Mouse (Mus musculus) kidney, postnatal 10 days (tissue): ENCODE data around the gene Alms1.
"Not testable (repeated sequence)": the region's sequence is repeated elsewhere in the genome, so short reads cannot be mapped to it uniquely, and the experiment has no call there.

Experiments used
- DNase-seq: peaks from one replicate; pipeline ENCODE4 v3.0.0; 2021; ENCODE audit warnings: mixed read lengths

Gene Alms1

DNA sequence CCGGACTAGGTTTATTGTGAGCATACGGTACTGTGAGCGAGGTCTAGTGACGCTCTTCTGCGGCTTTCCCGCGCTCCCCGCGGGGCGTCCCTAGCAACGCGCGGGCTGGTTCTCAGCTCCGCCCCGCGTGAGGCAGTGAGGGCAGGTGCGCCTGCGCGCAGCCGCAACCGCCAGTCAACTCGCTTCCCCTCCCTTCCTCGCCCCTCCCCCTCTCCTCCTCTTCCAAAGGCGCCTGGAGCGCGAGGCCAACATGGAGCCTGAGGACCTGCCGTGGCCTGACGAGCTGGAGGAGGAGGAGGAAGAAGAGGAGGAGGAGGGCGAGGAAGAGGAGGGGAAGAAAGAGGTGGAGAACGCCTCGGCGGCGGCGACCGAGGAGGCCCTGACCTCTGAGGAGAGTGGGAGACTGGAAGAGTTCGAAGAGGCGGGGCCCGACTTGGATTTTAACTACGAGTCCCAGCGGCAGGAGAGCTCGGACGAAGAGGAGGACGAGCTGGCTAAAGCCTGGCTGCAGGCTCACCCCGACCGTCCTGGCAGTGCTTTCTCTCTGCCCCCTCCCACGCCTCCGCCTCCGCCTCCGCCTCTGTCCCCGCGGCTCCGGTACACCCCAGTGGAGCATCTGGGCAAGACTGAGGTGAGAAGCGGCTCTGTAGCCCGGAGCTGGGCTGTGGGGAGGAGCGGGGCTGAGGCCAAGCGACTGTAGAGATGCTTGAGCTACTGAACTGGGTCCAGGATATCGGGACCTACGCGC is at the start of gene Alms1:
TSS of gene Alms1 (plus strand) at position 136 of the 748 bp plus-strand sequence.
- DNase-seq, result peak; percentile 98

DNA sequence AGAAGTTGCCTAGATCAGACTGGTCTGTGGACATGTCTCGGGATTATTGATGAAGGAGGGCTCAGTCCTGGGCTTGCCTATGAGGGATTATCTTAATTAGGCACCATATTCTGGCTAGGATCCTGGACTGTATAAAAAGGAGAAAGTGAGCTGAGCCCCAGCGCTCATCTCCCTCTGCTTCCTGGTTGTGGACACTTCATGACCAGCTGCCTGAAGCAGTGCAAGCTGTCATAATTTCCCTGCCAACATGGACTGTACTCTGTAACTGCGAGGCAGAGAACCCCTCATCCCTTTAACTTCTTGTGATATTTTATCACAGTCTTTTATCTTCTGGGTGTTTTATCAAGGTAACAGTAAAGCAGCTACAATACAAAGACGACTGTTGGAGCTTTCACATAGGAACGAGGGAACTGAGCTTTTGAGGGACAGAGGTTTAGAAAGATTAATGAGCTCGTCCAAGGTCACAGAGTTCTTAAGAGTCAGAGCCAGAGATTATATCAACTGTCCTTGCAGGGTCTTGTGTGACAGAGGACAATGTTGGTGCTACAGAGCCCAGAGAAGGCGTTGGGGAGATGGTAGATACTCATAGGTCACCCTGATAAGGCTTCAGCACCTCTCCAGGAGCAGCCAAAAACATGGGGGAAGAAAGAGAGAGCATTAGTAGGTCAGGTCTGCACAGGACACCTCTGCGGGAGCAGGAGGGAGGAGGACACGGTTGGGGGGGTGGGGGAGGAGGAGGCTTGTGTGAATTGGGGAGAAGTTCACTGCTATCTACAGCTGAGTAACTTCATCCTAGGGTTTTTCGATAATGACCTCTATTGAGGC is 43.8 kb upstream of the Alms1 start:
- DNase-seq, result no peak

DNA sequence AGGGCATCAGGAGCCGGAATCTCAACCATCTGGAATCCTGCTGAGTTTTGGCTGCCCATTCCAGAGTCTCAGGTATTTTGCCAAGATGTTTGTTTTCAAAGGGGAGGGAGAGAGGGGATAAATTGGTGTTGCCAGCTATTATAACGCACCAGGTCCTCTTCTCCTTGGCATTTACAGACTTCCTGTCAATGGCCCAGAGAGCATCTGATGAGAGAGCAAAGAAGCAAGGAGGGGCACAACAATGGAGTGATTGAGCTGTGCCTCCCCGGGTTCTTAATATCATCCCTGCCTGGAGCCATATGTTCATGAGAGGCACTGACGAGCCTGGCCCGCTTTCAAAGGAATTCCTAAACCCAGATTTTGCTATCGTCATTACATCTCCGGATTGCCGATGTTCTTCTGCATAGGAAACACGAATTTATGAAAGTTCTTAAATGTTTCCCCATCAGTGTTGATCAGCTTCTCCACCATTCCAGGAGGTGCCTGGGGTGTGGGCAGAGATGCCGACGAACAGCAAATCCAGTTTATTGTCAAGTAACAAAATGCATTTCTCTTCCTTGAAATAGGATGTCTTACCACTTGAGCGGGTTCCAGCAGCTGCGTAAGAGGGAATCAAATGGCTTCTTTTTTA is 43.0 kb upstream of the Alms1 start:
- no peak for DNase-seq

DNA sequence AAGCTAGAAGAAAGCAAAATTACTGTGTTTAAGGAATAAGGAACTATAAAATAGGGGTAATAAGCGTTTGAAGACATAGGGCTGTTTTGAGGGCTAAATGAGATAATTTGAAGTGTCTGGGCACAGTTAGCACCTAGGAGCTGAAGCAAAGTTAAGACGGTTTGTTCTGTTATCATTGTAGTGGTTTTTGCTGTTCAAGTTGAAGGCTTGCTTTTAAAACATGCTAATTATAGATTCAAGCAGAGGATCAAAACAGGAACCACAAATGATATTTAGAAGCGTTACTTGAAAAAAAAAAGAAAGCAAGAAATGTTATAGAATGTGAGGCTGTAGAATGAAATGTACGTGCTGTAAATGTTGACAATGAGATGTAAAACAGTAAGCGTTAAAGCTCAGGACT is 39.7 kb upstream of the Alms1 start:
- DNase-seq, result no peak

DNA sequence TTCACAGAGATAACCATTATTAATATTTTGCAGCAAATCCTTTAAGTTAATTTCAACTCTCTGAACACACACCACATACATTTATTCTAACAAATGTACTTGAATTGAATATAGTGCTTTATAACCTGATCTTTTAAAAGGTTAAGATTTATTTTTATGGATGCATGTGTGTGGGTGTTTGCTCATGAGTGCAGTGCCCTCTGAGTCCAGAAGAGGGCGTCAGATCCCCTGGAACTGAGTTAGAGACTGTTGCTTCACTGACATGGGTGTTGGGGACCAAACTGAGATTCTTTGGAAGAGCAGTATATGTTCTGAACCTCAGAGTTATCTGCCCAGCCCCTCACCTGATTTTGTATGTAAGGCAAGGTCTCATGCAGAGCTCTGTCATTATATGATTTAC is 25.0 kb upstream of the Alms1 start:
- DNase-seq, result no peak

DNA sequence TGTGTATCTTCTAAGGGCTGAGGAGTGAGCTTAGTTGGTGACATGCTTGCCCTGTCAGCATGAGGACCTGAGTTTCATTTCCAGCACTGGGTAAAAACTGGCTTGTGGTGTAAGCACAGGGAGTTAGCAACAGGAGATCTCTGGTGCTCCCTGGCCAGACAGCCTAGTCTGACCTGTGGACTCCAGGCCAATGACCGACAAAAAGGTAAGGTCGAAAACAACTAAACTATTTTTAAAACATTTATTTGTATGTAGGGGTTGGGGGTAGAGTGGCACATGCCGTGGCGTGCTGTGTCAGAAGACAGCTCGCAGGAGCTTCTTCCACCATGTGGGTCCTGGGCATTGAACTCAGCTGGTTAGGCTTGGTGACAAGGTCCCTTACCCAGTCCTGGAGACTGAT is 14.5 kb upstream of the Alms1 start:
- DNase-seq, result no peak

DNA sequence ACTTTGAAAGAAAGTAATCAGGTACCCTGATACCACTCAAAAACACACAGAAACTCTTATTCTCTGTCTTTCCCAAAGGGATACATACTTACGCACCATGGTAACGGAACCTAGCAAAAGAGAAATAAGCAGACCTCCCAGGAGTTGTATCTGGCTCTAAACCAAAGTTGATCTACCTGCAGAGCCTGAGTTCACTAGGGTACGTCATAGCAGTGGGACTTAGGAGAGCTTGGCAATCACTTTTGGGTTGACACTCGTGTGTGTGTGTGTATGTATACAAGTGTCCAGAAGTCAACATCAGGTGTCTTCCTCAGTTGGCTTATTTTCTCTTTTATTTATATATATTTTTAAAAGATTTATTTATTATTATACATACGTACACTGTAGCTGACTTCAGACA is 5.6 kb upstream of the Alms1 start:
- no peak for DNase-seq

DNA sequence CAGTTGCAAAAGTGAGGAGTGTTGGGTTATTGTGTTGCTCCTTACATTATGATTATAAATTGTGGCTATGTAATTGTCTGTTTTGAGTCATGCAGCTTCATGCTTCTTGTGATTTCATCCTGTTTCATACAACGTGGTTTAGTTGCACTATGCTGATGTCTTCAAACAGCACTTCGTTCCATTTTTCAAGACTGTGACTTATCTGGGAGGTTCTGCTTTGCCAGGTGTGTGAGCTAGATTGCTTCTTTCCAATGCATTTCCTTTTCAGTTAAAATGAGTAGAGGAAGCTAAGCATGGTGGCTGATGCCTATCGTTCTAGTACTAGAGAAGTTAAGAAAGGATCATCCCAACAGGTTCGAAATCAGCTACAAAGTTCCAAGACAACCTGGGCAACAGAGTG is 2.7 kb upstream of the Alms1 start:
- DNase-seq, result no peak

DNA sequence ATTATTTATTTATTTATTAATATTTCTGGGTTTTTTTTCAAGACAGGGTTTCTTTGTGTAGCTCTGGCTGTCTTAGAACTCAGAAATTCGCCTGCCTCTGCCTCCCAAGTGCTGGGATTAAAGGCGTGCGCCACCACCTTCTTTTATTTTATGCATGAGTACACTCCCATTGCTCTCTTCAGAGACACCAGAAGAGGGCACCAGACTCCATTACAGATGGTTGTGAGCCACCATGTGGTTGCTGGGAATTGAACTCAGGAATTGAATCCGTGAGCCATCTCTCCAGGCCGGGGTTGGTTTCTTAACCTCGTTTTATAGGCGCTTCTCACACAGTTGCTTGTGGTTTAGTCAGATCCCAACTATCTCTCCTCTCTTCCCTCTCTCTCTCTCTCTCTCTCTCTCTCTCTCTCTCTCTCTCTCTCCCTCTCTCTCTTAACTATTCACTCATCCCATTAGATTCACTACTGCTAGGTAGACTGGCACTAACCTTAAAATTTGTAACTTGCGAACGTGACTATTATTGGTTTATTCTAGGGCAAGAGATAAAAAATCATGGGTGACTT is 445 bp upstream of the Alms1 start:
- peak; percentile 11 for DNase-seq

DNA sequence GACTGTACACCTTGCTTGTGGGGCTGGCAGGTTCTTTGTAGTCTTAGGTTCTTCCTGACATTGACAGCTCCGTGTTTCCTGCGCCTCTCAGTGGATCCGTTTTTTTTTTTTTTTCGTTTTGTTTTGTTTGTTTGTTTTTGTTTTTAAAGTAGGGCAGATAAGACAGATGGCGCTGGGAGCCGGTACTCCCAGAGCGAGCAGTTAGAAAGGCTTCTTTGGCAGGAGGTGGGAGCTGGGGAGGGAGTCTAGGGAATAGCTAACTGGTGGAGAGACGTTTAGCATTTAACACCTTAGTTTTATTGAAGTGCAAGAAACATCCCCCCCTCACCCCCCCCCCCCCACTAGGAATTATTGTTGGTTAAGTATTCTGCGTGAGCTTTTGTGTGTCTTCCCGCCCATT is 833 bp downstream of the Alms1 start:
- DNase-seq, result no peak

DNA sequence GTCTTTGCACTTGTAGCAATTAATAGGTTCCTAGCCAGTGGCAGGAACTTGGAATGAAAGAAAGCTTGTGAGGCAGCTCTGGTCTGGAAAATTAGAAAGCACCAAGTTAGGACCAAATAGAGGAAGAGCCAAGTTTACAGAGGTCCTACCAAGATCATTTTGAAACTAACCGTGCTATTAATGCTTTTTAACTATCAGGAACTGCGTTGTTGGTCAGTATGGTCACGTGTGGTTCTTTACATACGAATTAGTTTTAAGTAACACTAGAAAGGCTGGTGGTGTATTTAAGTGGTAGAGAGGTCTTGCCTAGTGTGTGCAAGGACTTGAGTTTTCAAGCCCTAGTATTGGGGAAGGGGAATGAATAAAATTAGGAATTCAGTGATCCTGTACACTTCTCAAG is 1.2 kb downstream of the Alms1 start:
- DNase-seq, result no peak

DNA sequence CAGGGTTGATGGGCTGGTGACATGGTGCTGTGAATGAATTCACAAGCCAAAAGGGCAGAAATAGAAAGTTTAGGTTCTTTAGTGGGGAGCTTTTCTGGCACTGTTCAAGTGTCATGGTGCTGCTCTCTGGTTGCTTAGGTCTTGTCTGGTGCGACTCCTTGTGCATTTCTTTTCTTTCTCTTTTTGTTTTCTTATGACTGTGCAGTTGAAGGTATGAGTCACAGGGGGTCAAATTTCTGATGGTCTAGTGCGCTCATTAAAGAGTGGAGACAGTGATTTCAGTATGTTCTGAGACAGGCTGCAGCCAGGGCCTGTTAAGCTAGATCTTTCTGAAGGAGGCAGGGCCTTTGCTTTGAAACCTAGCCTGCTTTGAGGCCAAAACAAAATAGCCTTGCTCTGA is 2.8 kb downstream of the Alms1 start:
- no peak for DNase-seq

DNA sequence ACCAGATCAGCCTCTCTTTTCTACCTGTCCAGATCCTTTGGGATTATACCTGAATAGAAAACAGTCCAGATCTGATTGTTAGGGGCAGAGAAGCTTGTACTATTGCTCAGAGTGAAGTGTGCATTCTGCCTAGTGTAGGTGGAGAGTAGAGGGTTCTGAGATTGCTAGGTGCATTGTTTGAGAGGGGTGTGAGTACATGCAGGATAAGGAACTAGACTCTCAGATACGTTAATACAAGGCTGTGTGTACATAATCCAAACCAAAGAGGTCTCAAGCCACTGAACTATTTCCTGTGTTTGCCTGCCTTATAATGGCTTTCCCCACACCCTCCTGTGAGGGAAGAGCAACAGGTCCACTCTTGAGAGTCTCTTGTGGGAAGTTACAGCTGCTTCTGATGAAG is 12.0 kb downstream of the Alms1 start:
- no peak for DNase-seq

DNA sequence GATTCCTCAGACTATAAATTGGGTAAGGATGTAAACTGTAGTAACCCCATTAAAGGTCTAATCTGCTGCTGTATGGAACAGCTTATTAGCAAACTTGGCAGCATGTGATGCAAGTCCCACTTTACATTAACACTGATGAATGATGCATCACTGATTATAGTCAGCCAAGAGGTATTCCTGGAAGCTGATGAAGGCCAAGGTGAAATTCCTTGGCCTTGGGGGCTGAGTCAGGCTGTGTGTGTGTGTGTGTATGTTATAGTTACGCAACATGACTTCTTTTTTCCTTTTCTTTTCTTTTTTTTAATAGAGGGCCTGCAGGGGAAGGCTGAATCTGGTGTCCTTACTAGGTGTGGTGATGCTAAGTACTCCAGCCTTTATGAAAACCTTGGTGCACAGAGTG is 23.2 kb downstream of the Alms1 start:
- no peak for DNase-seq

DNA sequence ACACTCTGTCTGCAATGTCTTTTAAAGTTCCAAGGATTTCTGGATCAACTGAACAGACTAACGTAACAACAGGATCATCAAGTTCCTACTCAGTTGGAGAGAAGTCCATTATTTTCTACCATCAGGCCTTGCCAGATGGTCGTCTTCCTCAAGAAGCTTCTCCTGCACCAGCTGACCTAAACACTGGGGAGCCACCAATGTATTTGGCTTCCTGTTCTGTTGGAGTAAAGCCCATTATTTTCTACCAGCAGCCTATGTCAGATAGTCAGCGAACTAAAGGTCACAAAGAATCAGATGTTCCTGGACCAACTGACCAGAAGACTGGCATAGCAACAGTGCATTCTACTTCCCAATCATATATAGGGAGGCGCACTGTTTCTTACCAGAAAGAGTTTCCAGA is 33.5 kb downstream of the Alms1 start:
- no peak for DNase-seq

DNA sequence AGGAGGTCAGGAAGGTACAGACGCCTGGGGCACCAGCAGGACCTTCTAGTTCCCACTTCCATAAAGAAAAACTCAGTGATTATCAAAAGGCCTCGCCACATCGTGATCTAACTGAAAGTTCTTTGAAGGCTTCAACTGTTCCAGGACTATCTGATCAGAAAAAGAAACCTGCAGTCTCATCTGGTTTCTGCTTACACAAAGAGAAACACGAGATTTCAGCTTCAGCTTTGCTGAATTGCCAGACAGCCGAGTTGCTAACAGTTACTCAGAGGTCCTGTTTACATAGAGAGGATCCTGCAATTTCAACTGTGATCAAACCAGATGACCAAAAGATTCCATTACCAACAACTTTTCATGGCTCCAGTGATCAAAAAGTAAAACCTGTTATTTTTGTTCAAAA is 34.3 kb downstream of the Alms1 start:
- no peak for DNase-seq

DNA sequence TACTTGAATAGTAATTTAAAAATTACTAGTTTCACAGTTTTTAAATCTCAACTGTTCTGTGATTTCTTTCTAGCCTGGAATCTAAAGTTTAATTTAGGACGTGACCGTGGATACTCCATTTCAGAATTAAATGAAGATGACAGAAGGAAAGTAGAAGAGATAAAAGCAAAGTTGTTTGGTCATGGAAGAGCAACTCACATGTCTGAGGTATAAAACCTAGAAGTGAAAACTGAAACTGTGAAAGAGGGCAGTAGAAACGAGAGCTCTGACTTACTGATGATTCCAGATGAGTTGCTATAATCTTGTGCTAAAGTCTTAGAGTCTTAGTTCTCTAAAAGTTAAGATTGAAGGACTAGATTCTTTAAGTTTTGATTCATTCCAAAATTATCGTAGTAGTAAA is 37.2 kb downstream of the Alms1 start:
- DNase-seq, result no peak

DNA sequence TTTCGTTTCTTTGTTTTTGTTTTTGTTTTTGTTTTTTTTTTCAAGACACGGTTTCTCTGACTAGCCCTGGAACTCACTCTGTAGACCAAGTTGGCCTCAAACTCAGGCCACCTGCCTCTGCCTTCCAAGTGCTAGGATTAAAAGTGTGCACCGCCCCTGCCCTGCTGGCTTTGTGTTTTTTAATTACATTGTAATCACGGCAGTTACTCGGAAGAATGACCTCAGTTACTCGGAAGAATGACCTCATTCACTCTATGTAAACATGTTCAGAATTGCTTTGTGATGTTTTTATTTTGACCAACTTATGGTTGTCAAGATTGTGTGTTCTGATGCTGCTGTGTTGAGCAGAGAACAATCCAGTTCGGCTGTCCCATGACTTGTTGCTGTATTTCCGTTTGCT is 45.8 kb downstream of the Alms1 start:
- no peak for DNase-seq

DNA sequence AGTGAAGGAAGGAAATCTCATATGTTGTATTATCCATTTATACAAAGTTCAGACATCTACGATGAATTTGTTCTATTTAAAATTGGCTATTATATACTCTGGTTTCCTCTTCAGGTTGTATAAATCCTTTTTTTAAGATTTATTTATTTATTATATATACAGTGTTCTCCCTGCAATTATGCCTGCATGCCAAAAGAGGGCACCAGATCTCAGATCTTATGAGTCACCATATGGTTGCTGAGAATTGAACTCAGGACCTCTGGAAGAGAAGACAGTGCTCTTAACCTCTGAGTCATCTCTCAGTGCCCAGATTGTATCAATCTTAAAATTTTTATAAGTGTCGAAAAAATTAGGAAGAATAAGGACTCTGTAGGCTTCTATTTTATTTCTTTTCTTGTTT is 65.9 kb downstream of the Alms1 start:
- DNase-seq, result no peak

DNA sequence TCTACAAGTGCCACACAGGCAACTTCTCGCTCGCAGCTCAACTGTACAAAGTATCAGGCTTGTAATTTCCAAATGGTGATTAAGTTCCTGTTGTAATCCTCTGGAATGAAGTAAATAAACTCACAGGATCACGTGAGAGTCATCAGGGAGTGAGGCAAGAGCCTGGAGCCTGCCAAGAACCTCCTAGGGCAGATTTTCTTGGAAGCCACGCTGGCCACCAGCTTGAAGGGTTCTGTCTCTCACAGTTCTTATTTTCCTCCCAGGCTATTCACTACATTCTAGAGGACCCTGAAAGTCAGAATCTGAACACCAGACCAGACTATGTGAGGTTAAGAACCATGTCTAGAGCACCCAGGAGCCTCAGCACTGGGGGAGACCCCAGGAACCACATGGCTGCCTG is 114.6 kb downstream of the Alms1 start:
- DNase-seq, result peak; percentile 15

DNA sequence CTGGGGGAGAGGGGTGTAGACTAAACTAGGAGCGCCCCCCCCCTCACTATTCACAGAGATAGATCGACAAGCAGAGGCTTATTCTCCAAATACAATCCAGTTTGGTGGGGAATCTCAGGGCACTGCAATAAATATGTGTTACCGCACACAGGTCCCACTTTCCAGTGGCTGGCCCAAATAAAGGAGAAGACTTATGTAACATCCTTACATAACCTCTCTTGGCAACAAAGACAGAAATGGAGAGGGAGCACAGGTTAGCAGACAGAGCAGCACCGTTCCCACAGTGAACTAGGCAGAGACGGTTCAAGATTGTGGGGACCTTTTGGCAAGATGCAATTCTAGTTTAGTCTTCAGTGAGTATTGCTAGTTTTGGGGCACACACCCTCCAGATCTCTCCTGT is 121.9 kb downstream of the Alms1 start:
- DNase-seq, result not testable (repeated sequence)

DNA sequence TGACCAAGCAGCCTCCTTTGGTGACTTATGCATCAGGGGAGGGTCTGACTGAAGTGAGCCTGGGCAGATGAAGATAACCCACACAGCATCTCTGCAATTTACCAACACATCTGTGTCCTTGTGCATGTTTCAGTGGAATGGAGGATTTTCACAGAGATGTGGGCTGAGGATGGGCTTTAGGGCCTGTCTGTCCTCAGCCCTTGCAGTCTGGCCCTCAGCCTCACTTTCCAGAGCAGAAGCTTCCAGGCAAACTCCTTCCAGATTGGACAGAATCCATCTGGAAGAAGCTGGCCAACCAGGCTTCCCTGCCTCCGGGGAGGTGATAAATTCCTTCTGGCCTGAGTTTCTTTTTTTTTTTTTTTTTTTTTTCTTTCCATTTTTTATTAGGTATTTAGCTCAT is 122.3 kb downstream of the Alms1 start:
- not testable (repeated sequence) for DNase-seq

DNA sequence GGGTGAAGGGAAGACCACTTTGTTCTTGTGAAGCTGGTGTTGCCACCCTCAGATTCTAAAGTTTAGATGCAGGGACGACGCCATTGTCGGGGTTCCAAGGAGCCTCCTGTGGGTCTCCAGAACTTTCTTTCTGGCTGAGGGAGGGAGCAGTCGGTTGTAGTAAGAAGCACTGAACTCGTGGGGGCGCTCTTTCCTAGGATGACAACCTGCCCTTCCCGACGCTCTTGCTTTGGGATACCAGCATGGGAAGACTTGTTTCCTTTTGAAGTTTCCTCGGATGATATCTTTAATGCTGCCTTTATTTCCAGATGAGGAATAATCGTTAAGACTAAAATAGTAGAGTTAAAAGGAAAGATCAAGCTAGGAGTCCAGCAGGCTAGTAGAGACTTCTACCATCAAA is 125.8 kb downstream of the Alms1 start, which contains the start of gene Nat8f7:
TSS of gene Nat8f7 (minus strand) at position 101 of the 400 bp plus-strand sequence.
- not testable (repeated sequence) for DNase-seq
